Mouse (Mus musculus) neural tube, embryonic 11.5 days (tissue): Measurements from ENCODE around the gene Gm13539. TPM values are rescaled to one million over a fixed set of nuclear protein-coding genes. Genes with fewer than 3 reads are reported as not detected.

Source experiments
- ATAC-seq: fragments of 200-750 bp; cut with Nextera tagmentation; 2 replicates; pipeline ENCODE4 v1.8.0; 2017; ENCODE audit warnings: moderate number of reproducible peaks, mild to moderate bottlenecking, moderate TSS enrichment, moderate library complexity; ENCODE audit not compliant: insufficient read depth, low FRiP score, low TSS enrichment
- DNase-seq: peaks from one replicate; pipeline ENCODE4 v3.0.0-alpha.2; 2015; ENCODE audit warnings: low spot score
- H3K27ac ChIP-seq: fragments of 300-500 bp; sonication (generic); 2 replicates; pipeline ENCODE4 v1.5.1; 2014; ENCODE audit warnings: low read depth, mild to moderate bottlenecking, low read length
- H3K27me3 ChIP-seq: fragments of 300-500 bp; sonication (generic); 2 replicates; pipeline ENCODE4 v1.6.1; 2014; ENCODE audit warnings: mild to moderate bottlenecking, low read length, mixed read lengths; ENCODE audit not compliant: control insufficient read depth, insufficient read depth
- H3K36me3 ChIP-seq: fragments of 300-500 bp; sonication (generic); 2 replicates; pipeline ENCODE4 v1.6.1; 2014; ENCODE audit warnings: mild to moderate bottlenecking, low read length, moderate library complexity, mixed read lengths; ENCODE audit not compliant: control insufficient read depth, insufficient read depth
- H3K4me1 ChIP-seq: fragments of 300-500 bp; sonication (generic); 2 replicates; pipeline ENCODE4 v1.6.1; 2014; ENCODE audit warnings: low read length, mixed read lengths; ENCODE audit not compliant: control insufficient read depth, insufficient read depth
- H3K4me2 ChIP-seq: fragments of 300-500 bp; sonication (generic); 2 replicates; pipeline ENCODE4 v1.6.1; 2014; ENCODE audit warnings: low read depth, mild to moderate bottlenecking, moderate library complexity
- H3K4me3 ChIP-seq: fragments of 300-500 bp; sonication (generic); 2 replicates; pipeline ENCODE4 v1.5.1; 2014; ENCODE audit warnings: low read depth, low read length
- H3K9ac ChIP-seq: fragments of 300-500 bp; sonication (generic); 2 replicates; pipeline ENCODE4 v1.6.1; 2014; ENCODE audit warnings: mild to moderate bottlenecking, low read length
- H3K9me3 ChIP-seq: fragments of 300-500 bp; sonication (generic); 2 replicates; pipeline ENCODE4 v1.6.1; 2016; ENCODE audit warnings: low read length; ENCODE audit not compliant: control insufficient read depth
- WGBS: fragments of 180-500 bp; shearing (Covaris S2); extraction: QIAGEN DNeasy Blood & Tissue Kit; methylation state at CpG from one replicate; pipeline ENCODE4 v1.1.7; 2014; 5-methylcytosine and 5-hydroxymethylcytosine counted together
- polyA plus RNA-seq: library from polyadenylated mRNA; unstranded; fragments of >200 nt; fragmentation: Nextera tagmentation; extraction: Ambion mirVana; gene quantifications from 2 replicates; pipeline ENCODE4 v1.2.1, GENCODE M21; 2014

Gene Gm13539
- polyA plus RNA-seq, 1 experiment from 2014 or later = not detected

DNA sequence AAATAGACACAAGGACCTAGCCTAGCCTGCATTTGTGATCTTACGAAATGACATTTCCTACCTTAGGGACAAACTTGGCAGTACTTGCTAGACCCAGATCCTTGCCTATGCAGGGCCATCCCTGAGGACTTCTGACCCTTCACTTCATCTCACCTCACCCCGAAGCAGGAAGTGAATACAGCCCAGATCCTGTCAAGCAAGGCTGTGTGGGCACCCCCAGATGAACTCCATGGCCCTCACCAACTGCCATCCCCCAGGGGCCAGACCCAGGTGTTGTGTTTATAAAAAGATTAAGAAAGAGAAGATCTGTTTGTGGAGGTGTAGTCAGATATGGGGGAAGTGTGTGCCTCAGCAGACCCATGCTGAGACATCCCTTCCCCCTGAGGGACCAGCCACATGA lies 7.4 kb upstream of the Gm13539 start:
- ATAC-seq = no peak
- no peaks in the 10 kb centered on the region for H3K27me3 ChIP-seq
- H3K36me3 ChIP-seq = no peaks in the 10 kb centered on the region
- WGBS = 81% methylated on average over 2 of the region's 2 CpGs
- DNase-seq = no peak
- no peaks in the 10 kb centered on the region for H3K9me3 ChIP-seq
- no peaks in the 10 kb centered on the region for H3K4me1 ChIP-seq
- H3K4me2 ChIP-seq = no peak overlapping the region
- no peak overlapping the region for H3K4me3 ChIP-seq
- no peak overlapping the region for H3K27ac ChIP-seq
- H3K9ac ChIP-seq = no peak overlapping the region

DNA sequence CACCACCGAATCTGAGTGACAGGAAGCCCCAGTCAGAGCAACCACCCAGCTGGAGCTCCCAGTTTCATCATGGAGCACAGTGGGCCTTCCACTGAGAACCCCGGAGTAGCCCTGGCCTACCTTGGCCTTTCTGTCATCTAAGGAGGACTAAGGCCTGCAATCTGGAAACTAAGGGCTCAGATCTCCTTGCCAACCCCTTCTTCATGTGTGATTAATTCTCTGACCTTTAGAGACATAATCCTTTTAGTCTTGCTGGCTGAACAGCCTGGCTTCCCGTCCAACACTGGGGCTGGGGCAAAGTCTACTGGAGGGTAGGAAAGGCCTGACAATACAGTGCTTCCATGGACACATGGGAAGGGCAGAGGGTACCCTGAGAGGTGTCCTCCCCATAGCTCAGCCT lies 6.1 kb upstream of the Gm13539 start:
- Histone ChIP-seq H3K4me2 (no peak overlapping the region), H3K27ac (no peak overlapping the region), H3K9me3 (no peaks in the 10 kb centered on the region), H3K4me3 (no peak overlapping the region), H3K27me3 (no peaks in the 10 kb centered on the region), H3K9ac (no peak overlapping the region), H3K36me3 (no peaks in the 10 kb centered on the region), H3K4me1 (no peaks in the 10 kb centered on the region)
- DNase-seq (no peak), ATAC-seq (no peak)
- WGBS = 81% methylated on average over 3 of the region's 3 CpGs

DNA sequence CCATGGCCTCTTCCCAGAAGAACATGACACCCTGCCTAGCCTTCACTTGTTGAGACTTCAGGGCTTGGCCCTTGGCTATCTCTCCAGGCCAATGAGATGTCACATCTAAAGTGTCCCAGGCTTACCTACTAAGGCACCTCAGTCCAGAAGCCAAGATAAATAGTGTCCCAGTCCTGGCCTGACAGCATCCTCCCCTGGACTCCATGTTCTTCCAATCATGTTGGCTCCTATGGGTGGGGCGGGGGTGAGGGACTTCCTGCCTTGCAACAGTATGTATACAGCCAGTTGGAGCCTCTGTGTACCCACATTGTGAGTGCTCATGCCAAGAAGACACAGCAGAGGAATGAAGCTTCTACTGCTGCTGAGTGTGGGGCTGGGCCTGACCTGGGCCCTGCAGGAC lies 5.3 kb upstream of the Gm13539 start, which contains the start of gene Lcn11:
TSS of gene Lcn11 (plus strand) at position 301 of the 400 bp plus-strand sequence.
- DNase-seq (no peak), ATAC-seq (no peak)
- no peak within 1 kb of the TSS for H3K4me3 ChIP-seq
- no peak within 1 kb of the TSS for H3K4me2 ChIP-seq
- no peaks in the 10 kb centered on the region for H3K4me1 ChIP-seq
- no peak within 1 kb of the TSS for H3K9ac ChIP-seq
- WGBS = 90% methylated on average over 1 of the region's 1 CpGs
- H3K27me3 ChIP-seq = no peaks in the 10 kb centered on the region
- no peaks in the 10 kb centered on the region for H3K36me3 ChIP-seq
- H3K9me3 ChIP-seq = no peaks in the 10 kb centered on the region
- H3K27ac ChIP-seq = no peak within 1 kb of the TSS

DNA sequence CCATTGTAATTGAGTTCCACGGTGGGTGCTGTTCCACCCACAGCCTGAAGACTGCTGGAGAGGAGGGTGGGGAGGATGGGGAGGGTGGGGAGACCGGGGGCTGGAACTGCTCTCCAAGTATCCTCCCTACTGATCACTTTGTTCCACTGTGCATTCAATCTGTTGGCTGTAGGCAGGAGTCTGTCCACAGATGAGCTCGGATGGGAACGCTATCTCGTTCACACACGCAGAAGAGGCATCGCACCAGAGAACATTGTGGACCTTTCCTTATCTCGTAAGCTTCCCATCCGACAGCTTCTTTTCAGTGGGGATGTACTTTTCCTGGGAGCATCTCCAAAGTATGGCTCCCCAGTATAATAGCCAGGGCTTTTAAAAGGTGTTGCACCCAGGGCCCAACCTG lies 3.0 kb upstream of the Gm13539 start:
- no peak for DNase-seq
- no peak overlapping the region for H3K4me2 ChIP-seq
- no peaks in the 10 kb centered on the region for H3K4me1 ChIP-seq
- no peaks in the 10 kb centered on the region for H3K9me3 ChIP-seq
- no peak overlapping the region for H3K9ac ChIP-seq
- 89% methylated on average over 9 of the region's 9 CpGs for WGBS
- H3K36me3 ChIP-seq = no peaks in the 10 kb centered on the region
- H3K4me3 ChIP-seq = no peak overlapping the region
- H3K27ac ChIP-seq = no peak overlapping the region
- ATAC-seq = no peak
- H3K27me3 ChIP-seq = no peaks in the 10 kb centered on the region

DNA sequence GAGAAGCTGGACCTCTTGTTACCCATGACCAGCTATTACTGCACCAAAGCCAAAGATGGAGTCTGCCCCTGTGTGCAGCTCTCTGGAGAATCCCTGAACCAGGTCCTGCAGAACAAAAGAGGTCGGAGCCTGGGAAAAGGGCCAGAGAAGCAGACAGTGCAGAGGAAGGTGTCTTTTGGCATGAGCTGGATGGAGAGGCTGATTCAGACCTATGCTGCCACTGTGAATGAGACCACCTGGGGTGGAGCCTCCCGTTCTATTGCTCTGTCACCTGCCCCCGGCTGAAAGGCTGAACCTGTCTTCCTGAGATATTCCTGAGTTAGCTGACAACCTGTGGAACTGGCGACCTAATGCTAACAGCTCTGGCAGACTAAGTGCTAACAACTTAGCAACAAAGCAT lies 1.1 kb upstream of the Gm13539 start:
- Histone ChIP-seq H3K4me3 (no peak overlapping the region), H3K36me3 (no peaks in the 10 kb centered on the region), H3K9ac (no peak overlapping the region), H3K4me2 (no peak overlapping the region), H3K27ac (no peak overlapping the region), H3K4me1 (0 out of 2 replicates have a peak, but pooled peaks cover 3% of the 10 kb centered on the region), H3K27me3 (no peaks in the 10 kb centered on the region), H3K9me3 (no peaks in the 10 kb centered on the region)
- 65% methylated on average over 4 of the region's 4 CpGs for WGBS
- ATAC-seq (no peak), DNase-seq (no peak)

DNA sequence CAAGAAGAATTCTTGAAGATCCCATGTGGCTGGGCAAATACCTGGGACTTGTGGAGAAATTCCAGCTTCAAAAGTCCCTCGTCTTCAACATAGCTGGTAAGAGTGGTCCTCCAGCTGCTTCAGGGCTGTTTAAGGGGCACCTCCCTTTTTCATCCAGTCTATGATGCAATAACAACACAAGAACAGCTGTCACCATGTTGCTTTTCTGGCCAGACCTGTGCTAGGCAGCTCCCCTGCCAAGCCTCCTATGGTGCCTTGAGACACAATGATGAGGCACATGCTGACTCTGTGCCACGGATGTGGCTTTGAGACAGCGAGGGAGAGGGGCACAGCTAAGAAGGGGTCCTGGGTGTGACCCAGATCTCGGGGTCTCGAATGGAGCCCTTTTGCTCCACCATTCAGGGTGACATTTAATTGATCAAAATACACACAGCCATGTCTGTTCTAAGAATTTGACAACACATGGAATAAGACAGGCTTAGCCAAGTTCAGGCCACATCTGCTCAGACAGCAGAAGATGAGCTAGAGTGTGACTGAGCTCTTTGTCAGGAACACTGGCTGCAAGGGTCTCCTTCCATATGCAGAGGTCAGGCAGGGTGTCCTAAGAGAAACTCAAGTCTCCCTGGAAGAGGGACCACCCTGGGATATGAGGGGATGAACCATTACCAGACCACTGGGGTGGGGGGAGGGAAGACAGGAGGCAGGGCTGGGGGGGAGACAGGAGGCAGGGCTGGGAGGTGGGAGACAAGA lies 3.7 kb downstream of the Gm13539 start:
- Histone ChIP-seq H3K4me1 (0 out of 2 replicates have a peak, but pooled peaks cover 3% of the 10 kb centered on the region), H3K9ac (no peak overlapping the region), H3K27ac (no peak overlapping the region), H3K27me3 (no peaks in the 10 kb centered on the region), H3K36me3 (no peaks in the 10 kb centered on the region), H3K4me3 (no peak overlapping the region), H3K9me3 (no peaks in the 10 kb centered on the region), H3K4me2 (no peak overlapping the region)
- ATAC-seq (no peak), DNase-seq (no peak)
- 63% methylated on average over 5 of the region's 5 CpGs for WGBS

DNA sequence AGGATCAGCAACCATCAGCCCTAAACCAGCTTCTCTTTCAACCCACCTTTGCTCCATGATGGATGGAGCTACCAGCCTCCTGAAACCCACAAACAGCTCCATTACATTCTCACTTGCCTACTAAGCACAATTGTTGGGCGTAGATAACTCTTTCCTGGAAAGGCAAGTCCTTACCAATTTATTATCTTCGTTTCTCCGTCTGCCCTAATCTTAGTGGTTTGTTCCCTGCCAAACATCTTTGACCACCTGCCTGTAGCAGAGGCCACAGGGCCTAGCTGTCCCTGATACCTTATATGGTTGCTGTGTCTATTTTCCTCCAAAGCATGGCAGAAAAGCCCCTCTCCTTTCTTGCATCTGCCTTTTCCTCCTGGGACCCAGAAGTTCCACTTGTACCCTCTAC lies 7.0 kb downstream of the Gm13539 start:
- DNase-seq (no peak), ATAC-seq (no peak)
- no peaks in the 10 kb centered on the region for H3K9me3 ChIP-seq
- 84% methylated on average over 3 of the region's 3 CpGs for WGBS
- 0 out of 2 replicates have a peak, but pooled peaks cover 3% of the 10 kb centered on the region for H3K4me1 ChIP-seq
- H3K4me3 ChIP-seq = no peak overlapping the region
- no peak overlapping the region for H3K9ac ChIP-seq
- no peak overlapping the region for H3K27ac ChIP-seq
- H3K27me3 ChIP-seq = no peaks in the 10 kb centered on the region
- H3K36me3 ChIP-seq = no peaks in the 10 kb centered on the region
- no peak overlapping the region for H3K4me2 ChIP-seq

DNA sequence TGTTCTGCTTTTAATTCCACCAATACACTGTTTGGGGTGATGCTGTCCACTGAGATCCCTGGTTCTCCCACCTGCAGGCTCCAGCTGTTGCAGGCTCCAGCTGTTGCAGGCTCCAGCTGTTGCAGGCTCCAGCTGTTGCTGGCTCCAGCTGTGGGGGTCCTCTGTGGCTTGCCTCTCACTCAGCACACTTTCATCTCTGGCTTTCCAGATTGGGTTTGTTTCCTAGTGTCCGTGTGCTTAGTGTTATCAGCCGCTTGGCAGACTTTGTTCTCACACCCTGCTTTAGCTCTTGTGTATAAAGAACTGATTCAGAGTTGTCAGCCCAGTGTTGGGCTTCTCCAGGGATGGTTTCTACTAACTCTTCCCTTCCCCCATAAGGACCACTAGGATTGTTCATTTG lies 15.6 kb downstream of the Gm13539 start:
- Histone ChIP-seq H3K27me3 (no peaks in the 10 kb centered on the region), H3K27ac (no peak overlapping the region), H3K36me3 (no peaks in the 10 kb centered on the region), H3K4me3 (no peak overlapping the region), H3K4me2 (no peak overlapping the region), H3K9ac (no peak overlapping the region), H3K4me1 (no peaks in the 10 kb centered on the region), H3K9me3 (no peaks in the 10 kb centered on the region)
- ATAC-seq (no peak), DNase-seq (no peak)
- 48% methylated on average over 2 of the region's 2 CpGs for WGBS

DNA sequence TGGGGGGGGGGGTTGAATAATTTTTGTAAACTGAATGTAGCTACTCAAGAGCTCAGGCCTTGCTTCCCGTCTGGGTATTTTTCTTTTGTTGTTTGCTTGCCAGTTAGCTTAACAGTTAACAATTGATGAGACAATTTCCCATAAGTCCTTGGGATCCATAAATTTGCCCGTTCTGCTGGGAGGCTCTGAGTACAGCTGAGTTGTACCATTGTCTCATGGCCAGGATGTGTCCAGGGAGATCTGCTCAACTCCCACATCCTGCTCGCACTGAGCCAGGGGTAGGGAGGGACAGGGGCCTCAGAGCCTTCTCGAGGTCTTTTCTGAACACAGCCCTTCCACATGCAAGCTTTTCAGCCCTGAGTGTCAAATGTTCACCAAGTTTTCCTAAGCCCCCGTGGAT lies 16.0 kb downstream of the Gm13539 start:
- WGBS = 39% methylated on average over 5 of the region's 5 CpGs
- Histone ChIP-seq H3K4me2 (no peak overlapping the region), H3K27me3 (no peaks in the 10 kb centered on the region), H3K27ac (no peak overlapping the region), H3K4me1 (no peaks in the 10 kb centered on the region), H3K9ac (no peak overlapping the region), H3K9me3 (no peaks in the 10 kb centered on the region), H3K36me3 (no peaks in the 10 kb centered on the region), H3K4me3 (no peak overlapping the region)
- ATAC-seq (no peak), DNase-seq (no peak)
